Mouse (Mus musculus) brain, embryonic 14.5 days (tissue): ENCODE measurements at regions not wholly inside any gene's neighbourhood (a gene's known extent, or its start where the extent isn't known, plus 50 kb on each side); places are given as distances from the start of the nearest gene placed in this dataset.

Source experiments
- CTCF ChIP-seq: fragments of 200-500 bp; IDR thresholded peaks from 2 replicates; pipeline ENCODE4 v1.5.1; 2012; ENCODE audit warnings: inconsistent platforms, mild to moderate bottlenecking, moderate library complexity, borderline replicate concordance; ENCODE audit not compliant: insufficient read depth, insufficient read length; ENCODE audit errors: extremely low read depth
- POLR2A ChIP-seq: fragments of 200-500 bp; IDR thresholded peaks from 2 replicates; pipeline ENCODE4 v1.6.1; 2012; ENCODE audit warnings: mild to moderate bottlenecking, inconsistent platforms, borderline replicate concordance; ENCODE audit not compliant: poor library complexity, insufficient read depth, insufficient read length, severe bottlenecking; ENCODE audit errors: extremely low read depth

- TF ChIP-seq CTCF (peak; percentile 23; the same call in 1 of the 2 replicates), POLR2A (no peak)
Observed at GRCm38 (mm10) chr13:45240009-45240653, 149.4 kb upstream of the Mylip start.
